Mouse (Mus musculus) lung, embryonic 16.5 days (tissue): ENCODE data around the gene Gpc6. TPM values are rescaled to one million over a fixed set of nuclear protein-coding genes. Genes with fewer than 3 reads are reported as not detected.

Experiments used
- ATAC-seq: fragments of 200-750 bp; cut with Nextera tagmentation; 2 replicates; pipeline ENCODE4 v1.8.0; 2017; ENCODE audit warnings: low read depth, mild to moderate bottlenecking, moderate library complexity
- H3K27ac ChIP-seq: fragments of 300-500 bp; sonication (generic); 2 replicates; pipeline ENCODE4 v1.5.1; 2014; ENCODE audit warnings: mild to moderate bottlenecking, control low read depth, low read length
- H3K27me3 ChIP-seq: fragments of 300-500 bp; sonication (generic); 2 replicates; pipeline ENCODE4 v1.6.1; 2014; ENCODE audit warnings: low read depth, low read length, mixed read lengths; ENCODE audit not compliant: control insufficient read depth, insufficient read depth
- H3K36me3 ChIP-seq: fragments of 300-500 bp; sonication (generic); 2 replicates; pipeline ENCODE4 v1.6.1; 2014; ENCODE audit warnings: low read length; ENCODE audit not compliant: control insufficient read depth, insufficient read depth
- H3K4me1 ChIP-seq: fragments of 300-500 bp; sonication (generic); replicated peaks from 2 replicates; pipeline ENCODE4 v1.6.1; 2014; ENCODE audit warnings: low read length, mixed read lengths; ENCODE audit not compliant: control insufficient read depth, insufficient read depth
- H3K4me2 ChIP-seq: fragments of 300-500 bp; sonication (generic); 2 replicates; pipeline ENCODE4 v1.6.1; 2014; ENCODE audit warnings: low read depth, low read length, control low read depth
- H3K4me3 ChIP-seq: fragments of 300-500 bp; sonication (generic); 2 replicates; pipeline ENCODE4 v1.5.1; 2014; ENCODE audit warnings: mild to moderate bottlenecking, low read length, control low read depth
- H3K9ac ChIP-seq: fragments of 300-500 bp; sonication (generic); 2 replicates; pipeline ENCODE4 v1.6.1; 2014; ENCODE audit warnings: low read length, control low read depth
- H3K9me3 ChIP-seq: fragments of 300-500 bp; sonication (generic); 2 replicates; pipeline ENCODE4 v1.6.1; 2016; ENCODE audit warnings: low read length; ENCODE audit not compliant: control insufficient read depth
- WGBS: fragments of 180-500 bp; shearing (Covaris S2); extraction: QIAGEN DNeasy Blood & Tissue Kit; methylation state at CpG from one replicate; pipeline ENCODE4 v1.1.7; 2014; 5-methylcytosine and 5-hydroxymethylcytosine counted together
- polyA plus RNA-seq: library from polyadenylated mRNA; unstranded; fragments of >200 nt; fragmentation: Nextera tagmentation; extraction: Ambion mirVana; gene quantifications from 2 replicates; pipeline ENCODE4 v1.2.1, GENCODE M21; 2015

The Gpc6 gene
- polyA plus RNA-seq, 1 experiment from 2014 or later, result 26.1 TPM

- Histone ChIP-seq H3K4me2 (no peak overlapping the region), H3K36me3 (no peaks in the 10 kb centered on the region), H3K9ac (no peak overlapping the region), H3K4me1 (no peaks in the 10 kb centered on the region), H3K27ac (no peak overlapping the region), H3K4me3 (no peak overlapping the region), H3K27me3 (no peaks in the 10 kb centered on the region), H3K9me3 (no peaks in the 10 kb centered on the region)
- peak; percentile 67; the same call in 1 of the 2 replicates for ATAC-seq
- 47% methylated on average over 3 of the region's 3 CpGs for WGBS
These were observed 526.4 kb downstream of the Gpc6 start for GRCm38 (mm10) chr14:117451391-117451991.

- 77% methylated on average over 7 of the region's 7 CpGs for WGBS
- Histone ChIP-seq H3K4me3 (no peak overlapping the region), H3K36me3 (no peaks in the 10 kb centered on the region), H3K4me1 (no peaks in the 10 kb centered on the region), H3K27ac (no peak overlapping the region), H3K9ac (no peak overlapping the region), H3K4me2 (no peak overlapping the region), H3K9me3 (no peaks in the 10 kb centered on the region), H3K27me3 (no peaks in the 10 kb centered on the region)
- no peak for ATAC-seq
These were observed 527.0 kb downstream of the Gpc6 start for GRCm38 (mm10) chr14:117452150-117452549.

GRCm38 (mm10) chr14:117473378-117473777, 548.3 kb downstream of the Gpc6 start:
- no peaks in the 10 kb centered on the region for H3K9me3 ChIP-seq
- ATAC-seq, result no peak
- no peaks in the 10 kb centered on the region for H3K36me3 ChIP-seq
- H3K27ac ChIP-seq, result no peak overlapping the region
- H3K4me1 ChIP-seq, result no peaks in the 10 kb centered on the region
- H3K9ac ChIP-seq, result no peak overlapping the region
- no peaks in the 10 kb centered on the region for H3K27me3 ChIP-seq
- no peak overlapping the region for H3K4me3 ChIP-seq
- WGBS, result 49% methylated on average over 2 of the region's 2 CpGs
- H3K4me2 ChIP-seq, result no peak overlapping the region

- H3K4me2 ChIP-seq, result no peak overlapping the region
- ATAC-seq, result no peak
- 24% methylated on average over 3 of the region's 3 CpGs for WGBS
- H3K9me3 ChIP-seq, result no peaks in the 10 kb centered on the region
- H3K9ac ChIP-seq, result no peak overlapping the region
- no peak overlapping the region for H3K27ac ChIP-seq
- H3K4me3 ChIP-seq, result no peak overlapping the region
- H3K36me3 ChIP-seq, result no peaks in the 10 kb centered on the region
- 0 out of 2 replicates have a peak, but pooled peaks cover 2% of the 10 kb centered on the region for H3K4me1 ChIP-seq
- H3K27me3 ChIP-seq, result no peaks in the 10 kb centered on the region
These were observed 553.8 kb downstream of the Gpc6 start for GRCm38 (mm10) chr14:117478879-117479278.

- WGBS, result 38% methylated on average over 4 of the region's 4 CpGs
- ATAC-seq, result no peak
These were observed 562.1 kb downstream of the Gpc6 start for GRCm38 (mm10) chr14:117487161-117487754.

GRCm38 (mm10) chr14:117490469-117490868, 565.4 kb downstream of the Gpc6 start:
- Histone ChIP-seq H3K4me3 (no peak overlapping the region), H3K36me3 (no peaks in the 10 kb centered on the region), H3K27me3 (no peaks in the 10 kb centered on the region), H3K9ac (no peak overlapping the region), H3K4me1 (peaks cover 2% of the 10 kb centered on the region; the same call in 1 of the 2 replicates), H3K27ac (no peak overlapping the region), H3K4me2 (no peak overlapping the region), H3K9me3 (no peaks in the 10 kb centered on the region)
- ATAC-seq, result no peak
- WGBS, result 60% methylated on average over 5 of the region's 5 CpGs

More at GRCm38 (mm10) chr14:117487161-117487754, 562.1 kb downstream of the Gpc6 start:
- no peaks in the 10 kb centered on the region for H3K4me1 ChIP-seq
- no peaks in the 10 kb centered on the region for H3K36me3 ChIP-seq
- no peak overlapping the region for H3K4me3 ChIP-seq
- no peak overlapping the region for H3K4me2 ChIP-seq
- H3K27me3 ChIP-seq, result no peaks in the 10 kb centered on the region
- H3K9ac ChIP-seq, result no peak overlapping the region
- H3K27ac ChIP-seq, result no peak overlapping the region
- H3K9me3 ChIP-seq, result no peaks in the 10 kb centered on the region

GRCm38 (mm10) chr14:117495118-117495517, 570.0 kb downstream of the Gpc6 start:
- Histone ChIP-seq H3K36me3 (no peaks in the 10 kb centered on the region), H3K9me3 (no peaks in the 10 kb centered on the region), H3K4me1 (peaks cover 9% of the 10 kb centered on the region), H3K4me2 (no peak overlapping the region), H3K27me3 (no peaks in the 10 kb centered on the region), H3K9ac (no peak overlapping the region), H3K4me3 (no peak overlapping the region), H3K27ac (no peak overlapping the region)
- no peak for ATAC-seq
- 58% methylated on average over 3 of the region's 3 CpGs for WGBS

- no peak overlapping the region for H3K4me2 ChIP-seq
- no peak overlapping the region for H3K4me3 ChIP-seq
- H3K4me1 ChIP-seq, result peaks cover 9% of the 10 kb centered on the region
- no peak overlapping the region for H3K27ac ChIP-seq
- H3K27me3 ChIP-seq, result no peaks in the 10 kb centered on the region
- ATAC-seq, result no peak
- no peaks in the 10 kb centered on the region for H3K9me3 ChIP-seq
- no peak overlapping the region for H3K9ac ChIP-seq
- 77% methylated on average over 6 of the region's 6 CpGs for WGBS
- no peaks in the 10 kb centered on the region for H3K36me3 ChIP-seq
These were observed 573.7 kb downstream of the Gpc6 start for GRCm38 (mm10) chr14:117498785-117499184.

- ATAC-seq, result no peak
- no peaks in the 10 kb centered on the region for H3K27me3 ChIP-seq
- no peak overlapping the region for H3K27ac ChIP-seq
- WGBS, result 57% methylated on average over 4 of the region's 4 CpGs
- peaks cover 9% of the 10 kb centered on the region for H3K4me1 ChIP-seq
- no peaks in the 10 kb centered on the region for H3K9me3 ChIP-seq
- H3K4me2 ChIP-seq, result no peak overlapping the region
- no peak overlapping the region for H3K9ac ChIP-seq
- H3K36me3 ChIP-seq, result no peaks in the 10 kb centered on the region
- no peak overlapping the region for H3K4me3 ChIP-seq
These were observed 574.2 kb downstream of the Gpc6 start for GRCm38 (mm10) chr14:117499354-117499753.
